Mouse (Mus musculus) adipocyte (in vitro differentiated cells): ENCODE measurements around the gene Gm973.

Source experiments
- DNase-seq: peaks from one replicate; pipeline ENCODE4 v3.0.0-alpha.2; 2016; ENCODE audit warnings: low spot score

The Gm973 gene

DNA sequence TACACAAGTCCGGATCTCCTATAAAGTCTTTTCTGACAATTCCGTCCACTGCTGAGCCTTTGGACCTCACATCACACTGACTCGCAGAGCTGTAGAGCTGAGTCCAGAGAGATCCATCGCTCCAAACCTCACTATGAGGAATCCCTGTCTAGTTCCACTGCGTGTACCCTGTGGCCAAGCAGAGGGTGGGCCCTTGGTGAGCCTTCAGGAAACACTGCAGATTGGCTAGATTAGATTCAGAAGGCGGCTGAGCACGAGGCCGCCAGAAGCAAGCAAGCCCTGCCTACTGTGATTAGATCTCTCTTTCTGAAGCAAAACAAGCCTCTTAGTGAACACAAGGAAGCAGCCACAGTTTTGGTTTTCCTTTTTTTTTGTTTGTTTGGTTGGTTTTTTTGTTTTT, 27.8 kb downstream of the Gm973 start:
- DNase-seq, result no peak

DNA sequence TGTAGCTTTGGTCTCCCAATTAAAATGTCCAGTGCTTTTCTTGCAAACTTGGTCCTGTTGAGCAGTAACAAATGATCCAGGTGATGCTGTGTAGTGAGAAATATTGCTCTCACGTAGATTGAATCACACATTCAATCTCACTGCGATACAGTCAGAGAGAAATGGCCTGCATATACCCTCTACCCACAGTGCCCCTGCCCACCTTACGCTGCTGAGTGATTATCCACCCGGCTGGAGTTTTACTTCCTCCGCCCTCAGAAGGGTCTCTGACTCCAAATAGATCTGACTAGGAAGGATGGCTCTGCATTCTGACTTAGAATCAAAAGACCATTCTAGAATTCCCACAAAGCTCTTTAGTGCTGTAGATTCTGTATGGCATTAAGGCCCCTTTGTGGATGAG, 32.4 kb downstream of the Gm973 start:
- DNase-seq, result no peak

GRCm38 (mm10) chr1:59549036-59549675, 33.1 kb downstream of the Gm973 start:
- DNase-seq, result no peak

DNA sequence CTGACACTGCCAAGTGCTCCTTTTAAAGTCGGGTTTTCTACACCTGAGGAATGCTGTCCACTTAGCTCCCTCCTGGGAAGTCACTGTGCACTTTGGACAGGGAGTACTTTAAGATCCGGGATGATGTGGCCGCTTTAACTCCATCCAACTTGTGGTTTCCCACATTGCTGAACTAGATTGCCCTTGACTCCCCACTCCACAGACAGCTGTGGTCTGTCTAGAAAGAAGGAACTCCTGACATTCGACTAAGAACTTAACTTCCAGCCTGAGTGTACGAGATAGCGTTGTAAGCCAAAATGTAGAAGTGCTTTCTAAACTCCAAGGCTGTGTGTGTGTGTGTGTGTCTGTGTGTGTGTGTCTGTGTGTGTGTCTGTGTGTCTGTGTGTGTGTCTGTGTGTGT, 34.2 kb downstream of the Gm973 start:
- DNase-seq, result no peak

GRCm38 (mm10) chr1:59550996-59551395, 34.9 kb downstream of the Gm973 start:
- DNase-seq, result no peak

- DNase-seq, result no peak
Measured at GRCm38 (mm10) chr1:59553708-59554107, 37.6 kb downstream of the Gm973 start.

DNA sequence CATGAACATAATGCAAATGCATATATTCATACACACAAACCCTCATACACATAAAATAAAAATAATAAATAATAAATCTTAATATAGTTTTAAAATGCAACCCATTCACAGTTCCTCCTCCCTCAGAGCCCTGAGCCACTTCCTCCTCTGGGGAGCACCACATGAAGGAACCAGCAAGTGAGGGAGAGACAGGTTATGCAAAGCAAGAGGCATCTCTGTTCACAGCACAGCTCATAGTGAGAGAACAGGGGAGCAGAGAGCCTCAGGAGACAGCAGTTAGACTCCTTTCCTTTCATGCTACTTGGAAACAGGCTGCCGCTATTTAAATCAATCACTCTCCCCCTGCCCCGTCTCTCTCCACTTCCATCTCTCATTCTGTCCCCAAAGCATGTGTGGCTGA, 47.5 kb downstream of the Gm973 start:
- no peak for DNase-seq

- no peak for DNase-seq
Measured at GRCm38 (mm10) chr1:59565804-59566203, 49.7 kb downstream of the Gm973 start.

DNA sequence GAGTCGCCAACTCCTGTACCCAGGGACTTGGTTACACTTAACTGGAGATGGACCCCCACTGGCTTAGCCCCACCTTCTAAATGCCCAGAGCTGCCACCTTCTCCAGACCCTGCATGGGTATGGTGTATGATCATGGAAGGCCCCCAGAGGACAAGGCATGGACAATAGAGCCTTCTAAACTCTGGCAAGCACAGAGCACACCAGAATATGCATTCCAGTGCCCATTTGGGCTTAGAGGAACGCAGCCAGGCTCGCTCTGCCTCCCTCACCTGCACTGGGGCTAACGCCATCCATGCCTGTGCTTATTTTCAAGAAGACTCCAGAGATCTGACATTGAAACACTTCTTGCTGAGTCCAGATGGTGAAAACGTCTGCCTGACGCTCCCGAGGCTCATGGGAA, 50.2 kb downstream of the Gm973 start:
- no peak for DNase-seq

DNA sequence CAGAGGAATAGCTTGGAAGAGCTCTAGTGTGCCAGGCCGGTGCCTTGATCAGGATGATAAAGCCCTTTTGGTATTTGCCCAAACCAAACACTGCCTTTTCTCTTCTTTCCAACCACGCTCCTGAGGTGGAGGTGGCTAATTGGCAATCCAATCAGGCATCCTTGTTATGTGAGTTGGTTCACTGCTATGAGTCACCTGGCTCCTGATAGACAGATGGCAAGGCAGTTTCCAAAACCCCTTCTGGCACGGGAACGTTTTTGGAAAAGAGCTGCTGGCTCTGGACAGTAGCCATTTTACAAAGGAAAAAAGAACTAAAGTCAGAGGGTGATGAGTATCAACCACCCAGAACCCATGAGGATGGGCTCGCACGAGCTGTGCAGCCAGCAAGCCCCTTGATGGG, 50.9 kb downstream of the Gm973 start:
- no peak for DNase-seq

DNA sequence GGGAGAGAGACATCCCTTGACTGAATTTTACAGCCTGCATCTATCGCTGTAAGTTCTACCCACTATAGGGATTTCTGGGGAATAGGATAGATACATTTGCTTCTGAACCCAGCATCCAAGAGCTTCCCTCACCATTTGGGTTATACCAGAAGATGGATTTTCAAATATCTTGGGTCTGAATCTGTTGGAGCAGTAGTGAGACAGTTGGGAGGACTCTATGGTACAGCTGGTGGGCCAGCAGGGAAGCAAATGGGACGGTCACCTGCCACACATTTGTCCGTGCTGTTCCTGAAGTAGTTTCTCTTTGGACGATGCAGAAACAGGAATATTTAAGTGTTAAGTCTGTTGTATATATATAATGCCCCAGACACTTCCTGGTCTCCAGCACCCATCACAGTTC, 51.5 kb downstream of the Gm973 start:
- no peak for DNase-seq

DNA sequence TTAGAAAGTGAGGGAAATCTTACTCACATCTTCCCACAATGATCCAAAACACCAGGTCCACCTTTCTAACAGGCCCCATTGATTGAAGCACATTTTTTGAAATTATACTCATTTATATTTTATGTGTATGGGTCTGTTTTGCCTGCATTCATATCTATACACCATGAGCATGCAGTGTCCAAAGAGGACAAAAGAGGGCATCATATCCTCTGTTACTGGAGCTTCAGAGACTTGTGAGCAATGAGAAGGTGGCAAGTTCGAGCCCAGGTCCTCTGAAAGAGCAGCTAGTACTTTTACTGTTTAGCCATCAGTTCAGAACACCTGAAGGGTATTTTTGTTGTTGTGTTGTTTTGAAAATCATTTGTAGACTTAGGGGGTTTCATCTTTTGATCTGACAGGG, 52.2 kb downstream of the Gm973 start:
- no peak for DNase-seq

GRCm38 (mm10) chr1:59569301-59569700, 53.2 kb downstream of the Gm973 start:
- DNase-seq, result no peak

GRCm38 (mm10) chr1:59570767-59571166, 54.7 kb downstream of the Gm973 start:
- DNase-seq, result no peak

- DNase-seq, result no peak
Measured at GRCm38 (mm10) chr1:59571502-59571901, 55.4 kb downstream of the Gm973 start.

DNA sequence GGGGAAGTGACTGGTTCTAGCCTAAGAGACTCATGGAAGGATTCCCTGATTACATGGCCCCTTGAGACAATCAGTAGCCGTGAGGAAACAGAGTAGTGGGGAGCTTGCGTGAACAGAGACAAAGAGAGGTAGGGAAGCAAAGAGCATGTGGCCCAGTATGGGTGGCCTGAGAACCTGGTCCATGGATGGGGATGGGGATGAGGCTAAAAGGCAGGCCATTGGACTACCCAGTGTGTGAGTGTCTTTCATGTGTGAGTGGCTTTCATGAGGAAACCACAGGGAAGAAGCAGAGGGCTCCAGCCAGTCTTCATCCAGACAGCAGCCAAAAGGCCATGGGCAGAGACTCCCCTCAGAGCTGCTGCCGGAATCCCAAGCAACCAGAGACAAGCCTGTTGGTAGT, 57.8 kb downstream of the Gm973 start:
- no peak for DNase-seq

- no peak for DNase-seq
Measured at GRCm38 (mm10) chr1:59574262-59575187, 58.5 kb downstream of the Gm973 start.

GRCm38 (mm10) chr1:59578770-59579169, 62.7 kb downstream of the Gm973 start:
- DNase-seq, result no peak

DNA sequence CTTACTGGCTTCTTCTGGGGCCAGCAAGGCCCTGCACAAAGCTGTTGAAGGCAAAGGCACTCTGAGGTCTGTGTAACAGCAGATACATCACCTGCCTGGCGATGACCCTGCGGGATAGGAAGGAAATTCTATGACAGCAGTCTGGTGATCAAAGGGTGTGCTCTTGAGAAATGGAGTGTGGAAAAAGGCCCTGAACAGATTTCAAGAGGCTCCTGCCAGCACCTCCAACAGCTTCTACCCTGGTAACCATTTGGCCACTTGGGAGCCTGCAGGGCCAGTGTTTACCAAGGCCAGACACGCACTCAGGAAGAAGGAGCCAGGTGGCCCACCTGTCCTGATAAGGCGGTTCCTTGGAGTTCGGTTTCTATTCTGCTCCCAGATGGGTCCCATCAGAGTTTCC, 63.3 kb downstream of the Gm973 start:
- no peak for DNase-seq

- no peak for DNase-seq
Measured at GRCm38 (mm10) chr1:59580131-59580751, 64.2 kb downstream of the Gm973 start.

DNA sequence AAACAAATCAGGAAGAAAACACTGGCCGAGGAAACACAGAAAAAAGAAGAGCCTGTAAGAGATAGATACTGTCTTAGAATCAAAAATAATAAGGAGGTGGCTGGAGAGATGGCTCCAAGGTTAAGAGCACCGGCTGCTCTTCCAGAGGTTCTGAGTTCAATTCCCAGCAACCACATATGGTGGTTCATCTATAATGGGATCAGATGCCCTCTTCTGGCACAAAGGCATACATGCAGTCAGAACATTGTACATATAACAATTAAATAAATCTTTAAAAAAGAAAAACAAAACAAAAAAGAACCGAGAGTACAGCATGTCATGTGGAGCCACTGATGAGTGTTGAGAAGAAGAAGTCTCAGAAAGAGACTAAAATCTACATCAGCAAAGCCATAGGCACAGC, 64.8 kb downstream of the Gm973 start:
- DNase-seq, result no peak

- DNase-seq, result peak; percentile 32
Measured at GRCm38 (mm10) chr1:59584656-59585410, 68.8 kb downstream of the Gm973 start.
